Mouse (Mus musculus) bone marrow, adult 2 months (tissue): ENCODE results near the gene Aimp2. TPM values are rescaled to one million over a fixed set of nuclear protein-coding genes. Genes with fewer than 3 reads are reported as not detected.
A peak's percentile ranks its signal among the peaks of the same experiment; 100 is the strongest.

Source experiments
- H3K27ac ChIP-seq: fragments of 200-500 bp; 2 replicates; pipeline ENCODE4 v1.5.1; 2012; ENCODE audit warnings: low read depth, mild to moderate bottlenecking, control low read depth, inconsistent platforms, low read length; ENCODE audit not compliant: control insufficient read depth, poor library complexity, insufficient read depth
- H3K4me1 ChIP-seq: fragments of 200-500 bp; 2 replicates; pipeline ENCODE4 v1.6.1; 2011; ENCODE audit warnings: low read length; ENCODE audit not compliant: control insufficient read depth, insufficient read depth
- H3K4me3 ChIP-seq: fragments of 200-500 bp; replicated peaks from 2 replicates; pipeline ENCODE3; 2011; ENCODE audit warnings: mild to moderate bottlenecking, low read depth, low read length, control low read depth; ENCODE audit not compliant: control insufficient read depth
- CTCF ChIP-seq: fragments of 200-500 bp; IDR thresholded peaks from 2 replicates; pipeline ENCODE4 v1.5.1; 2011; ENCODE audit warnings: low read length, control low read depth; ENCODE audit not compliant: control insufficient read depth, insufficient read depth
- POLR2A ChIP-seq: fragments of 200-500 bp; IDR thresholded peaks from 2 replicates; pipeline ENCODE4 v1.6.1; 2011; ENCODE audit warnings: low read depth, mild to moderate bottlenecking, control low read depth, low read length, borderline replicate concordance; ENCODE audit not compliant: control insufficient read depth
- WGBS: fragments of 180-500 bp; shearing (Covaris S2); methylation state at CpG from one replicate; pipeline ENCODE4 v1.1.7; 2018; 5-methylcytosine and 5-hydroxymethylcytosine counted together
- polyA plus RNA-seq: library from polyadenylated mRNA; stranded (reverse); fragments of >200 nt; gene quantifications from 2 replicates; pipeline ENCODE4 v1.2.4, GENCODE M21; 2011; ENCODE audit warnings: low replicate concordance; ENCODE audit not compliant: missing spikeins, insufficient read depth, insufficient read length

Aimp2 gene
- polyA plus RNA-seq, 1 experiment, result 24.3 TPM

GRCm38 (mm10) chr5:143918120-143918519 is 8.5 kb upstream of the Aimp2 start:
- TF ChIP-seq CTCF (no peak), POLR2A (no peak)
- H3K4me3 ChIP-seq, result no peak overlapping the region
- 96% methylated on average over 3 of the region's 3 CpGs for WGBS
- H3K27ac ChIP-seq, result no peak overlapping the region
- H3K4me1 ChIP-seq, result no peaks in the 10 kb centered on the region

GRCm38 (mm10) chr5:143917418-143917817 is 7.8 kb upstream of the Aimp2 start:
- Histone ChIP-seq H3K4me3 (no peak overlapping the region), H3K27ac (no peak overlapping the region), H3K4me1 (no peaks in the 10 kb centered on the region)
- TF ChIP-seq POLR2A (no peak), CTCF (peak; percentile 64)
- WGBS, result 47% methylated on average over 5 of the region's 5 CpGs

GRCm38 (mm10) chr5:143916221-143916620 is 6.6 kb upstream of the Aimp2 start:
- TF ChIP-seq CTCF (no peak), POLR2A (no peak)
- 96% methylated on average over 9 of the region's 9 CpGs for WGBS
- H3K27ac ChIP-seq, result no peak overlapping the region
- H3K4me1 ChIP-seq, result no peaks in the 10 kb centered on the region
- H3K4me3 ChIP-seq, result no peak overlapping the region

- H3K4me3 ChIP-seq, result peak overlapping the region; percentile 98
- peak overlapping the region; percentile 94 for H3K27ac ChIP-seq
- no peaks in the 10 kb centered on the region for H3K4me1 ChIP-seq
- 2% methylated on average over 9 of the region's 9 CpGs for WGBS
- TF ChIP-seq CTCF (no peak), POLR2A (no peak)
Observed at GRCm38 (mm10) chr5:143908926-143909325, 721 bp downstream of the Aimp2 start.

GRCm38 (mm10) chr5:143906429-143906828 is 3.2 kb downstream of the Aimp2 start:
- H3K27ac ChIP-seq, result no peak overlapping the region
- no peaks in the 10 kb centered on the region for H3K4me1 ChIP-seq
- TF ChIP-seq POLR2A (no peak), CTCF (no peak)
- 81% methylated on average over 8 of the region's 8 CpGs for WGBS
- H3K4me3 ChIP-seq, result no peak overlapping the region

GRCm38 (mm10) chr5:143903813-143904212 is 5.8 kb downstream of the Aimp2 start:
- no peak overlapping the region for H3K4me3 ChIP-seq
- H3K27ac ChIP-seq, result no peak overlapping the region
- TF ChIP-seq CTCF (no peak), POLR2A (no peak)
- WGBS, result 68% methylated on average over 4 of the region's 4 CpGs
- H3K4me1 ChIP-seq, result no peaks in the 10 kb centered on the region

- H3K4me3 ChIP-seq, result no peak overlapping the region
- TF ChIP-seq POLR2A, result no peak
- no peak for TF ChIP-seq CTCF
- H3K4me1 ChIP-seq, result no peaks in the 10 kb centered on the region
- no peak overlapping the region for H3K27ac ChIP-seq
- 85% methylated on average over 3 of the region's 3 CpGs for WGBS
Observed at GRCm38 (mm10) chr5:143902111-143902510, 7.5 kb downstream of the Aimp2 start.

- H3K4me1 ChIP-seq, result no peaks in the 10 kb centered on the region; the same call in 1 of the 2 replicates
- 93% methylated on average over 14 of the region's 14 CpGs for WGBS
- H3K4me3 ChIP-seq, result no peak within 1 kb of the TSS
- TF ChIP-seq POLR2A, result no peak
- no peak within 1 kb of the TSS for H3K27ac ChIP-seq
Observed at GRCm38 (mm10) chr5:143897635-143898330, 11.9 kb downstream of the Aimp2 start, which contains the start of gene Ankrd61. Ankrd61 (minus strand) TSS chr5:143897685.

- Histone ChIP-seq H3K4me1 (no peaks in the 10 kb centered on the region; the same call in 1 of the 2 replicates), H3K27ac (no peak overlapping the region), H3K4me3 (no peak overlapping the region)
- TF ChIP-seq CTCF (no peak), POLR2A (no peak)
- 17% methylated on average over 5 of the region's 5 CpGs for WGBS
Observed at GRCm38 (mm10) chr5:143893396-143893795, 16.3 kb downstream of the Aimp2 start.
